Mouse (Mus musculus) heart, embryonic 12.5 days (tissue): ENCODE results near the gene Ndufa5. TPM values are rescaled to one million over a fixed set of nuclear protein-coding genes. Genes with fewer than 3 reads are reported as not detected.
A peak's percentile ranks its signal among the peaks of the same experiment; 100 is the strongest.

Experiments used
- ATAC-seq: fragments of 200-750 bp; cut with Nextera tagmentation; 2 replicates; pipeline ENCODE4 v1.8.0; 2017; ENCODE audit warnings: moderate TSS enrichment, moderate library complexity; ENCODE audit not compliant: insufficient number of reproducible peaks, low FRiP score
- H3K27ac ChIP-seq: fragments of 300-500 bp; sonication (generic); 2 replicates; pipeline ENCODE4 v1.5.1; 2016; ENCODE audit warnings: mild to moderate bottlenecking, moderate library complexity; ENCODE audit not compliant: poor library complexity, severe bottlenecking
- H3K27me3 ChIP-seq: fragments of 300-500 bp; sonication (generic); replicated peaks from 2 replicates; pipeline ENCODE4 v1.6.1; 2016; ENCODE audit warnings: mild to moderate bottlenecking, moderate library complexity
- H3K36me3 ChIP-seq: fragments of 300-500 bp; sonication (generic); 2 replicates; pipeline ENCODE4 v1.6.1; 2016; ENCODE audit warnings: mild to moderate bottlenecking, moderate library complexity
- H3K4me1 ChIP-seq: fragments of 300-500 bp; sonication (generic); replicated peaks from 2 replicates; pipeline ENCODE4 v1.6.1; 2016; ENCODE audit warnings: mild to moderate bottlenecking
- H3K4me2 ChIP-seq: fragments of 300-500 bp; sonication (generic); 2 replicates; pipeline ENCODE4 v1.6.1; 2016; ENCODE audit warnings: mild to moderate bottlenecking, moderate library complexity
- H3K4me3 ChIP-seq: fragments of 300-500 bp; sonication (generic); 2 replicates; pipeline ENCODE4 v1.5.1; 2016; ENCODE audit warnings: mild to moderate bottlenecking
- H3K9ac ChIP-seq: fragments of 300-500 bp; sonication (generic); 2 replicates; pipeline ENCODE4 v1.6.1; 2016; ENCODE audit warnings: mild to moderate bottlenecking, moderate library complexity
- H3K9me3 ChIP-seq: fragments of 300-500 bp; sonication (generic); replicated peaks from 2 replicates; pipeline ENCODE4 v1.6.1; 2016; ENCODE audit warnings: mild to moderate bottlenecking, moderate library complexity
- WGBS: fragments of 180-500 bp; shearing (Covaris S2); methylation state at CpG from one replicate; pipeline ENCODE4 v1.1.7; 2016; 5-methylcytosine and 5-hydroxymethylcytosine counted together
- polyA plus RNA-seq: library from polyadenylated mRNA; unstranded; fragments of >200 nt; fragmentation: Nextera tagmentation; extraction: Ambion mirVana; gene quantifications from 2 replicates; pipeline ENCODE4 v1.2.1, GENCODE M21; 2016

Gene Ndufa5
- polyA plus RNA-seq, 1 experiment from 2014 or later = 715 TPM

DNA sequence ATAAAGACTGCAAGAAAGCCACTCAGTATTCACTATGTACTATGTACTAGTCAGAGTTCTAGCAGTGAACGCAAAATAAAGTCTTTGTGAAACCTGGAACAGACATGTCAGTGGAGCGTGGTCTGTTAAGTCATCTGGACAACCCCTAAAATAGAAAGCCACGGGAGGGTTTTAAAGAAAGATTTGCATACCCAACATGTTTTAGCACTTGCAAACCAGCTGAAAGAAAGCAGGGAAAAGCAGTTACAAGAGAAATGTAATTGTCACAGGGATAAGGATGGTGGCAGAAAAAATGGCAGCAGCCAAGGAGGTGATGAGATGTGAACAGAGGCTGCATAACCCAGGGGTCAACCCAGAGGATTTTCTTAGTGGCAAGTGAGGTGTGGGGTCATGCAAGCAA, 2.1 kb downstream of the Ndufa5 start:
- H3K27me3 ChIP-seq = no peaks in the 10 kb centered on the region
- no peak overlapping the region for H3K27ac ChIP-seq
- no peak overlapping the region for H3K9ac ChIP-seq
- H3K36me3 ChIP-seq = peaks cover 27% of the 10 kb centered on the region
- no peak overlapping the region for H3K4me2 ChIP-seq
- WGBS = 82% methylated on average over 3 of the region's 3 CpGs
- H3K9me3 ChIP-seq = no peaks in the 10 kb centered on the region
- peaks cover 20% of the 10 kb centered on the region for H3K4me1 ChIP-seq
- no peak for ATAC-seq
- H3K4me3 ChIP-seq = no peak overlapping the region

DNA sequence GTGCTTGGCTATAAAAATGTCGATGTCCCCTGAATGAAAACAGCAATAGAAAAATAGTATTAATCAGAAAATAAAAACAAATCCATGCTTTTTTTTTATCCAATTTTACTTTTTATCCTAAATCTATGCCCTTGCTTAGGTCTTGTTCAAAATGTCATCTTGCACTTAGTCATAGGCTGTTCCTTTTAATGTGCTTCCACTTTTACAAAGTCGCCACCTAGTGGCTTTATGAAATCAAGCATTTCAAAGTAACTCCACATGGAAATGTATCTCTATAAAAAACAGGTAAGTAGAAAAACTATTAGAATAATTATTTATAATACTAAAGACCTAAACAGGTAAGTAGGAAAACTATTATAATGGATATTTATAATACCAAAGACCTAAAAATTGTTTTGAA, 11.6 kb downstream of the Ndufa5 start:
- Histone ChIP-seq H3K9ac (no peak overlapping the region), H3K27ac (no peak overlapping the region), H3K4me3 (no peak overlapping the region), H3K9me3 (no peaks in the 10 kb centered on the region), H3K27me3 (no peaks in the 10 kb centered on the region), H3K36me3 (peaks cover 27% of the 10 kb centered on the region), H3K4me1 (peaks cover 7% of the 10 kb centered on the region; the same call in 1 of the 2 replicates), H3K4me2 (no peak overlapping the region)
- WGBS = 42% methylated on average over 2 of the region's 2 CpGs
- ATAC-seq = peak; percentile 51; the same call in 1 of the 2 replicates

DNA sequence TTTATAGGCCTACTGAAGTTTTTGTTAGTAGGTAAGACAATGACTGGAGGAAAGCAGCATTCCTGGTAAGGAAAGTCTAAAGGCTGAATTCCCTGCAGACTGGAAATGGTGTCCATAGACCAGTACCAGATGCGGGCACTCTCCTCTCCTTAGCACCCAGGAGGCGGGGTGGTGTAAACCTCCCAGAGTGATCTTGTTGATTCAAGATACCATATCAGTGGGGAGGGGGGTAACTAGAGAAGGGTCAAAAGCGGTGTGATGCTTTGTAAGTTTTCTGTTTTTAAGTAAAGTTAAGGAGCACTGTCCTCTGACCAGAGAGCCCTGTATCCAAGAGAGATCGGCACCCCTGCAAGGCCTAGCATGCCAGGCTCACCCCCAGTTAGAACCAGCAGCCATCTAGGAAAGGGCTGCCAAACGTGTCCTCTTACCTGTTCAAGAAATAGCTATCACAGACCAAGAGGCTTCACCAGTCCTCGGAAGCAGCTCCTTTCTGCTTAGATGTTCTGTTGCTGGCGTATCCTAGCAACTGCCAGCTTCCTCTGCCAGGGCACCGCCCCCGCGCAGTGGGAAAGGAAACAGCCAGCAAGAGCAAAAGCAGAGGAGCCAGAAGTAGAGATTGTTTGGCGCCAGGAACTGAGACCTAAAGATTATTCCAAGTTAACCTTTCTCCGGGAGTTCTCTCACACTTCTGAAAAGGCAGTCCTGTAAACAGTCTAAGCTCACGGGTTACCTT, 13.1 kb downstream of the Ndufa5 start, which contains the start of gene Iqub:
Gene Iqub, minus strand, starts transcription at position 516 of the 733 bp plus-strand sequence.
- peaks cover 15% of the 10 kb centered on the region for H3K36me3 ChIP-seq
- H3K4me1 ChIP-seq = peaks cover 7% of the 10 kb centered on the region; the same call in 1 of the 2 replicates
- 13% methylated on average over 13 of the region's 13 CpGs for WGBS
- H3K27ac ChIP-seq = peak within 1 kb of the TSS; percentile 66
- H3K4me2 ChIP-seq = peak within 1 kb of the TSS; percentile 41
- no peak within 1 kb of the TSS for H3K4me3 ChIP-seq
- peak; percentile 82 for ATAC-seq
- H3K27me3 ChIP-seq = no peaks in the 10 kb centered on the region
- no peaks in the 10 kb centered on the region for H3K9me3 ChIP-seq
- H3K9ac ChIP-seq = no peak within 1 kb of the TSS; the same call in 1 of the 2 replicates

DNA sequence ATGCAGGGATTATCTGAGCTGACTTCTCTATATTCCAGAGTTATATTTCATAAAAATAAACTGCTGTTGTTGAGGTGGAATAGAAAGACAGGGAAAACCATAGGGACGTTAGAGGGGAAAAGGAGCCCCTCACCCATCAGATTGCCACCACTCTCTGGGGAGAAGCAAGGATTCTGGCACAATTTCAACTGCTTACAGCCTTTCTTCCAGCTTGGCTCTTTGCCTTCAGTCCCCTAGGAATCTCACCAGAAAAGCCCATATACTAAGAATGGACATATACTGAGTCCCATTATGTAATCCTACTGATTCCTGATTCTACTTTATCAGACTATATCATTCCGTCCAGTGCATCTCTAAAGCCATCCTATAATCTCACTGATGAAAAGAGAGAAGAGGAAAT, 23.7 kb downstream of the Ndufa5 start:
- WGBS = 62% methylated on average over 2 of the region's 2 CpGs
- no peak overlapping the region for H3K27ac ChIP-seq
- no peak overlapping the region for H3K4me2 ChIP-seq
- no peaks in the 10 kb centered on the region for H3K27me3 ChIP-seq
- H3K4me1 ChIP-seq = no peaks in the 10 kb centered on the region
- H3K4me3 ChIP-seq = no peak overlapping the region
- H3K36me3 ChIP-seq = no peaks in the 10 kb centered on the region
- ATAC-seq = no peak
- H3K9ac ChIP-seq = no peak overlapping the region
- H3K9me3 ChIP-seq = no peaks in the 10 kb centered on the region

DNA sequence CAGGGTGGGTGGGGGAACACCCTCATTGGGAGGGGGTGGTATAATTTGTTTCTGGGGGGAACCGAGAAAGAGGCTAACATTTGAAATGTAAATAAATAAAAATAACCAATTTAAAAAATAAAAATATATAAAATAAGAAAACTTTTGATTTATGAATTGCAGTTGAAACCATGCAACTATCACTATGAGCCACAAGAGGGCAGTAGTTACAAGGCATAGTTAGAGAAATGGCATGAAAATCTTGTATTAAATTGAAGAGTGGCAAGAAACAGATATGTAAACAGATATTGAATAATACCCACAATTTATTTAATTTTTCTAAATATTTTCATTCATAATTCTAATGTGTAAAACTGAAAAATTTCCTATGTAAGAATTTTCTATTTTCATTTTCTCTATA, 37.5 kb downstream of the Ndufa5 start:
- Histone ChIP-seq H3K9me3 (no peaks in the 10 kb centered on the region), H3K36me3 (no peaks in the 10 kb centered on the region), H3K27ac (no peak overlapping the region), H3K4me3 (no peak overlapping the region), H3K4me2 (no peak overlapping the region), H3K27me3 (no peaks in the 10 kb centered on the region), H3K9ac (no peak overlapping the region), H3K4me1 (no peaks in the 10 kb centered on the region)
- ATAC-seq = no peak
- 9% methylated on average over 1 of the region's 1 CpGs for WGBS

DNA sequence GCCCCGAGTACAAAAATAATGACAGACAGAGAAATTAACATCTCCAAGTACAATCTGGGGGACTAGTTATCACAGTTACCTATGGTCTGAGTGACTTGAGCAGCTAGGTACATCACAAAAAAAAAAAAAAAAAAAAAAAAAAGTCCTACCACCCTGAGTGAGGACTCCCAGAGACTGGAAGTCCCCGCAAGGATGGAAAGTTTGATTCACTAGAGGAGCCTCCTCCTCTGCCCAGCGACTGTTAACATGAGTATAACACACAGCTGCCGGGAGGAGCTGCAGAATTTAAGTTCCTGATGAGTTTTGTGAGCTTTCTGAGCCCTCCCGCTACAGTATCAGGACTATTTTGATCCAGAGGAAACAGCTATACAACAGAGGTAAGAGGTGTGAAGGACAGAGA, 41.3 kb downstream of the Ndufa5 start:
- Histone ChIP-seq H3K9ac (no peak overlapping the region), H3K27me3 (no peaks in the 10 kb centered on the region), H3K27ac (no peak overlapping the region), H3K4me1 (no peaks in the 10 kb centered on the region), H3K4me2 (no peak overlapping the region), H3K4me3 (no peak overlapping the region), H3K36me3 (no peaks in the 10 kb centered on the region), H3K9me3 (no peaks in the 10 kb centered on the region)
- no peak for ATAC-seq
- 54% methylated on average over 5 of the region's 5 CpGs for WGBS

DNA sequence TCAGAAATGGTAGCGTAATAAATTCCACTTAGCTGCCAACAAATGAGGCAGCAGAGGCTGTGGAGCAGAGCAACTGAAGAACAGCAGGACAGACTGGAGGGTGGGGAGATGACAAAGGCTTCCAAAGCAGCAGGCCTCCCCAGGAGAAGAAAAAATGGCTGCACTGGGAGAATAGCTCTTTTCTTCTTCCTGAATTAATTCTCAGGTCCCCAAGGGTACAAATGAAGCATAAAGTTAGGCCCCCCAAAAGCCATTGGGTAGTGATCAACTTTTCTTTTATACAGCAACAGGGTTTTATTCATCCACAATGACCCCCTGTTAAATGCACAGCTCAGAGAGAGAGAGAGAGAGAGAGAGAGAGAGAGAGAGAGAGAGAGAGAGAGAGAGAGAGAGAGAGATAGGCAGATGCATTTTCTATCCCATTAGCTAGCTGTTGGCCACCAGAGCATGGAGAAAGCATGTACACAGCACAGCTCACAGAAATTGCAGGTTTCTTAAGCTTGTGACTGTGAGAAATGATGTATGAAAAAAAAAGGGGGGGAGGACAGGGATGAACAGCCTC, 57.2 kb downstream of the Ndufa5 start:
- Histone ChIP-seq H3K4me2 (no peak overlapping the region), H3K36me3 (no peaks in the 10 kb centered on the region), H3K9me3 (no peaks in the 10 kb centered on the region), H3K4me3 (no peak overlapping the region), H3K27me3 (no peaks in the 10 kb centered on the region), H3K27ac (no peak overlapping the region), H3K4me1 (no peaks in the 10 kb centered on the region), H3K9ac (no peak overlapping the region)
- no peak for ATAC-seq
- WGBS = 85% methylated on average over 1 of the region's 1 CpGs

DNA sequence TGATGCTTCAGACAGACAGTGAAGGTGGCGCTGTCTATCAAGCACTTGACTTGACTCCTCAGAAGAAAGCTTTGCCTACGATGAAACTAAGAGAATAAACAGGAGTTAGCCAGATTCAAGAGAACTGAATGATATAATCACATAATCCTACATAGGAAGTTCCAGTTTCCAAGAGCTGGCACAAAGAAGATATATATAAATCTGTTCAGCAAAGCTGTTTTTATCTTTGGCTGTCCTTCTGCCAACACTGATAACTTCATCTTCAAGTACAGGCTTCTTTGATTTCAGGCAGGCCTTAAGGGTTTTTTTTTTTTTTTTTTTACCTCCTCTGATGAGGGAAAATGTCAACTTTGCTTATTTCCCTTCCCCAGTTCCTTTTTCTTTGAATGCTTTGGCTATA, 57.7 kb downstream of the Ndufa5 start:
- H3K4me2 ChIP-seq = no peak overlapping the region
- no peak overlapping the region for H3K9ac ChIP-seq
- no peak overlapping the region for H3K27ac ChIP-seq
- 71% methylated on average over 2 of the region's 2 CpGs for WGBS
- no peak for ATAC-seq
- H3K4me1 ChIP-seq = no peaks in the 10 kb centered on the region
- no peaks in the 10 kb centered on the region for H3K9me3 ChIP-seq
- H3K4me3 ChIP-seq = no peak overlapping the region
- H3K27me3 ChIP-seq = no peaks in the 10 kb centered on the region
- no peaks in the 10 kb centered on the region for H3K36me3 ChIP-seq

Other genes starting within 250 kb of the Ndufa5 start
- 0.36 and 0.40 TPM in 2 replicates for gene Iqub, start 12.9 kb downstream of the Ndufa5 start, polyA plus RNA-seq
- gene Asb15, start 131 bp upstream of the Ndufa5 start, polyA plus RNA-seq = 0.24 TPM in 1 of 2 replicates, not detected in the other
- 45.3 and 49.3 TPM in 2 replicates for gene Lmod2, start 69.7 kb upstream of the Ndufa5 start, polyA plus RNA-seq
- gene Wasl, start 137.0 kb upstream of the Ndufa5 start, polyA plus RNA-seq = 66.1 and 66.7 TPM in 2 replicates
- not detected in 2 replicates for gene Hyal6, start 205.2 kb upstream of the Ndufa5 start, polyA plus RNA-seq
- not detected in 2 replicates for gene Hyal4, start 220.3 kb upstream of the Ndufa5 start, polyA plus RNA-seq